Mouse (Mus musculus) kidney, embryonic 15.5 days (tissue): ENCODE measurements around the gene Camk1. TPM values are rescaled to one million over a fixed set of nuclear protein-coding genes. Genes with fewer than 3 reads are reported as not detected.

Experiments
- ATAC-seq: fragments of 200-750 bp; cut with Nextera tagmentation; replicated peaks from 2 replicates; pipeline ENCODE4 v1.8.0; 2017; ENCODE audit warnings: moderate TSS enrichment; ENCODE audit not compliant: low FRiP score
- H3K27ac ChIP-seq: fragments of 300-500 bp; sonication (generic); 2 replicates; pipeline ENCODE4 v1.5.1; 2015; ENCODE audit warnings: mild to moderate bottlenecking, inconsistent platforms
- H3K27me3 ChIP-seq: fragments of 300-500 bp; sonication (generic); 2 replicates; pipeline ENCODE4 v1.6.1; 2015; ENCODE audit warnings: inconsistent platforms
- H3K36me3 ChIP-seq: fragments of 300-500 bp; sonication (generic); 2 replicates; pipeline ENCODE4 v1.6.1; 2015; ENCODE audit warnings: inconsistent platforms
- H3K4me1 ChIP-seq: fragments of 300-500 bp; sonication (generic); 2 replicates; pipeline ENCODE4 v1.6.1; 2015; ENCODE audit warnings: inconsistent platforms
- H3K4me2 ChIP-seq: fragments of 300-500 bp; sonication (generic); 2 replicates; pipeline ENCODE4 v1.6.1; 2015; ENCODE audit warnings: moderate library complexity, mild to moderate bottlenecking, inconsistent platforms
- H3K4me3 ChIP-seq: fragments of 300-500 bp; sonication (generic); replicated peaks from 2 replicates; pipeline ENCODE4 v1.5.1; 2015; ENCODE audit warnings: mild to moderate bottlenecking, inconsistent platforms
- H3K9ac ChIP-seq: fragments of 300-500 bp; sonication (generic); 2 replicates; pipeline ENCODE4 v1.6.1; 2015; ENCODE audit warnings: mild to moderate bottlenecking, inconsistent platforms
- H3K9me3 ChIP-seq: fragments of 300-500 bp; sonication (generic); replicated peaks from 2 replicates; pipeline ENCODE4 v1.6.1; 2016; ENCODE audit warnings: inconsistent platforms
- WGBS: fragments of 180-500 bp; shearing (Covaris S2); methylation state at CpG from one replicate; pipeline ENCODE4 v1.1.7; 2015; ENCODE audit warnings: mixed read lengths; 5-methylcytosine and 5-hydroxymethylcytosine counted together
- polyA plus RNA-seq: library from polyadenylated mRNA; unstranded; fragments of >200 nt; fragmentation: Nextera tagmentation; extraction: Ambion mirVana; gene quantifications from 2 replicates; pipeline ENCODE4 v1.2.1, GENCODE M21; 2015

The Camk1 gene
- polyA plus RNA-seq: 103 and 111 TPM in 2 replicates

DNA sequence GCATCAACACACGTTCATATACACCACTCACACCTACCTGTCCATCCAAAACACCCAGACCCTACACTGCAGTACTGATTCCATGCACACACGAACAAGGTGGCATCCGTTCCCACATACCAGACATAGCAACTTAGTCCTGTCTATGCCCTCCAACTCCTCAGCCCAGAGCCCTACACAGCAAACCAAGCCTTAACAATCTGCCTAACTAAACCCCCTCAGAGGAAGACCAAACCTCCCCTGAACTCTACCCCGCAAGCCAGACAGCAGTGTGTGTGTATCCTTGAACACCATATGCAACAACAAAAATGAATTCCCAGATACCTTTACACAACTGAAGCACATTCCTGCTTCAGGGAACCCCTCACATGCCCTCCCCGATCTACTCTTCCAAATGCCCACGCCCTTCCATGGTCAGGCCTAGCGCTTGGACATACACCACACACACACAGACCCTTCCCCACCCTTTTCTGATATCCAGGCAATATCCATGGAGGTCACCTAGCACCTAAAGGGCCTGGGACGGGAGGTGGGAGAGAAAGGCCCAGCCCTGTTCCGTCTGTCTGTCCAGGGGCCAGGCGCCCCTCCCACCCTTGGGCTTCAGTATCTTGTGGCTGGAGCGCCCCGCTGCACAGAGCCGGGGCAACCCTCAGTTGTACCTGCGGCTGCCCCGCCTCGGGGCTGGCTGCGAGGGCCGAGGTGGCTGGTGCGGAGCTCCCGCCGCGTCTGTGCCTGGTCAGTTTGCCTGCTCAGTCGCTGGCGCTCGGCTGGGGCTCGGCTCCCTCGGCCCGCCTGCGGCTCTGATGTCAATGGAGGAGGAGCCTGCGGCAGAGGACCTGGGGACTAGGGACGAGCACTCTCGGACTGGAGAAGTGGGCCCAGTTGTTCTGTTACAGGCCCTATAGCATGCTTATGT is at the start of gene Camk1:
Camk1 (minus strand) TSS at position 808 of the 916 bp plus-strand sequence.
- peak within 1 kb of the TSS; percentile 80 for H3K27ac ChIP-seq
- H3K27me3 ChIP-seq: no peaks in the 10 kb centered on the region
- H3K9ac ChIP-seq: peak within 1 kb of the TSS; percentile 98
- peak; percentile 89 for ATAC-seq
- H3K4me2 ChIP-seq: peak within 1 kb of the TSS; percentile 90
- H3K36me3 ChIP-seq: peaks cover 29% of the 10 kb centered on the region
- 14% methylated on average over 32 of the region's 32 CpGs for WGBS
- H3K4me3 ChIP-seq: peak within 1 kb of the TSS; percentile 77
- peaks cover 34% of the 10 kb centered on the region for H3K4me1 ChIP-seq
- no peaks in the 10 kb centered on the region for H3K9me3 ChIP-seq

DNA sequence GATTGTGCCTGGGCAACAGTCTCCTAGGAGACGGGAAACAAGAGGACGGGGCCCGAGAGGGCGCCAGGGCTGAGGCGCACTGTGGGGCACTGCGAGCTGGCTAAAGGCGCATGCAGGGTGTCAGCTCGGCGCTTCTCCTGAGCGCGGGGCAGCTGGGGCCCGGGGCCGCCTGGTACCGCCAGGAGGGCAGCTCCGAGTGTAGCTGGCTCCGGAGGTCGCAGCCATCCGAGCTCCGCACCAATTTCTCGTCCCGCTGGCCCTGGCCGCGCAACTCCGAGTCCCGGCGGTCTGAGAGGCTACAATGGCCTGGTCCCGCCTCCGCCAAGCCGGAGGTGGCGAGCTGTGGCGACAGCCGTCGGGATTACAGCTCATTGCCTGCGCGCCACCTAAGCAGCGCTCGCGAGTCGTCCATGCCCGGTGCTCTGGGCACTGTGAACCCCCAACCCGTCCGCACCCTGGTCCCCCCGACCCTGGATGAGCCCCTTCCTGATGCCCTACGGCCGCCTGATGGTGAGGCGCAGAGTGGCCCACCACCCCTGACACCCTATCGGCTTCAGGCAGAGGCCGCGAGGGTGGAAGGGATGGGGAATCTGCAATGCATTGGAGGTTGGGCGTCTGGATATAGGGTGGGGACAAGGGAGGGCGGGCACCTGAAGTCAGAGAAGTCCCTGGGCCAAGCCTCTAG is 48.7 kb upstream of the Camk1 start:
- H3K9me3 ChIP-seq: no peaks in the 10 kb centered on the region
- H3K27ac ChIP-seq: peak overlapping the region; percentile 59
- no peaks in the 10 kb centered on the region for H3K27me3 ChIP-seq
- under 1% methylated on average over 51 of the region's 51 CpGs for WGBS
- peak overlapping the region; percentile 95 for H3K4me2 ChIP-seq
- peak overlapping the region; percentile 48 for H3K9ac ChIP-seq
- H3K4me1 ChIP-seq: peaks cover 19% of the 10 kb centered on the region
- peaks cover 47% of the 10 kb centered on the region for H3K36me3 ChIP-seq
- H3K4me3 ChIP-seq: peak overlapping the region; percentile 53
- ATAC-seq: peak; percentile 89

DNA sequence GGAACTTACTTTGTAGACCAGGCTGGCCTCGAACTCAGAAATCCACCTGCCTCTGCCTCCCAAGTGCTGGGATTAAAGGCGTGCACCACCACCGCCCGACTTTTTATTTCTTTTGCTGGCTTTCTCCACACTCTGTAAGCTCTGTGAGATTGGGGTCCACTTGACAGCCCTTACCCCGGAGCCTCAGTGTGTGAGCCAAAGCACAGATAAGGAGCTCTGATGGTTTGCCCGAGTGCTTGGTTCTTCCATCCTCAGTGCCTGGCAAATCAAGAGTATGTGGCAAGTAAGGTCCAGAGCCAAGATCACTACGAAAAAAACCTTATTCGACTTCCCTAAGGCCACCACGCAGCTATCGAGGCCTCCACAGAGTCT is 48.2 kb upstream of the Camk1 start:
- Histone ChIP-seq H3K4me3 (peak overlapping the region; percentile 53), H3K27ac (peak overlapping the region; percentile 59; the same call in 1 of the 2 replicates), H3K4me2 (peak overlapping the region; percentile 95), H3K27me3 (no peaks in the 10 kb centered on the region), H3K9ac (peak overlapping the region; percentile 48), H3K9me3 (no peaks in the 10 kb centered on the region), H3K4me1 (peaks cover 19% of the 10 kb centered on the region), H3K36me3 (peaks cover 52% of the 10 kb centered on the region)
- ATAC-seq: no peak
- 32% methylated on average over 10 of the region's 10 CpGs for WGBS

DNA sequence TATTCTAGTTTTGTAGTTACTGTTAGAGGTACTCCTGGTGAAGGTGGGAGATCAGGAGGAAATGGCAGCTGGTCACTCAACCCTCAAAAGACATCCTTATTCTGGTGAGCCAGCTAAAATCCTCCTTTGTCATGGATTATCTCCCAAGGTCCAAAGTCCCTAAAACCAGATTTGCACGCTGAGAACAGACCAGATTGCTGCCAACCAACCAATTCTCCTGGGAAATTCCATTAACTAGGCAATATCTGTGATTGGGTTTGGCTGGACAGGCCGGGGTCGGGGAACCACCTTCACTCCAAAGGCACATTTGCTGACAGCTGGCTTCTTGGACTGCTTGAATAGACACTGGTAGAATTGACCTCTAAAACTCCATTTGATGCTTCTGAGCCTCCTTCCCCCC is 46.9 kb upstream of the Camk1 start:
- no peak overlapping the region for H3K4me2 ChIP-seq
- no peak for ATAC-seq
- H3K4me1 ChIP-seq: peaks cover 19% of the 10 kb centered on the region
- no peaks in the 10 kb centered on the region for H3K9me3 ChIP-seq
- H3K36me3 ChIP-seq: peaks cover 59% of the 10 kb centered on the region
- H3K9ac ChIP-seq: no peak overlapping the region
- no peak overlapping the region for H3K4me3 ChIP-seq
- WGBS: 85% methylated on average over 3 of the region's 3 CpGs
- H3K27ac ChIP-seq: no peak overlapping the region
- no peaks in the 10 kb centered on the region for H3K27me3 ChIP-seq

DNA sequence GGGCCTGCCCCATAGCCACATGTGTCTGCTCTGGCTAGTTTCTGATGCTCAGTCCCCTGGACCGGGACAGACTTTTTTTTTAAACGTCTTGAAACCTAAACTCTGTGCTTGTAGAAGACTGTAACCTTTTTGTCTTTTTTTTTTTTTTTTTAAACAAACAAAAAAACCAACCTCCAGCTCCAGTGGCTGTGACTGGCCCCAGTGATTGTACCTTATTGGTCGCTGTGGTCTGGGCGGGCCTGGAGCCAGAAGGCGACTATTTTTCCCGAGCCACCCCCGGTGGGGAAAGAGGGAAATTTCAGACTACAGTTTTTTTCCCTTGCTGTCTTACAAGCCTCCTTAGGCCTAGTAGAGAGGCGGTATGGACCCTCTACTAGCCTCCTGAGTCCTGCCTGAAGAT is 45.2 kb upstream of the Camk1 start, which contains the start of gene Ttll3:
Ttll3 (plus strand) TSS at position 301 of the 400 bp plus-strand sequence.
- H3K4me1 ChIP-seq: peaks cover 19% of the 10 kb centered on the region
- no peak for ATAC-seq
- WGBS: 70% methylated on average over 8 of the region's 8 CpGs
- no peak within 1 kb of the TSS for H3K4me3 ChIP-seq
- no peak within 1 kb of the TSS for H3K27ac ChIP-seq
- H3K36me3 ChIP-seq: peaks cover 71% of the 10 kb centered on the region
- H3K4me2 ChIP-seq: no peak within 1 kb of the TSS
- no peaks in the 10 kb centered on the region for H3K27me3 ChIP-seq
- no peak within 1 kb of the TSS for H3K9ac ChIP-seq
- H3K9me3 ChIP-seq: no peaks in the 10 kb centered on the region

DNA sequence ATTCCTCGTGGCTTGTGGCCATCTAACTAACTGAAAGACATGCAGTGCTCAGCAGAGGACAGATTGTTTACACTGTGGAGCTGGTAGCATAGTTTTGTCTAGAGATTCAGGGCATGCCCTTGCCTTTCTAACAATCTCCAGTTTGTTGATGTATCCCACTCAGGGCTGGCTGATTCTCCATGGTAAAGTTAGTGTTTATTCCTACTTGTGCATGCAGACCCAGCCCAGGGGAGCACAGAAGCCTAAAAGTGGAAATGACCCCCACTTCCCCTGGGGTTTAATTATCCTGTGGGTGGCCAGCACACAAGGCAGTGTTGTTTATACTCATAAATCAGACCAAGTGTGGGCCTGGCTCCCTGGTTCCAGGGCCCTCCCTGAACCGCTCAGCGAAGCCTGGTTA is 42.2 kb upstream of the Camk1 start:
- 42% methylated on average over 3 of the region's 3 CpGs for WGBS
- Histone ChIP-seq H3K27ac (no peak overlapping the region), H3K27me3 (no peaks in the 10 kb centered on the region), H3K9ac (no peak overlapping the region), H3K9me3 (no peaks in the 10 kb centered on the region), H3K4me3 (no peak overlapping the region), H3K4me2 (no peak overlapping the region), H3K36me3 (peaks cover 99% of the 10 kb centered on the region), H3K4me1 (no peaks in the 10 kb centered on the region)
- ATAC-seq: no peak

DNA sequence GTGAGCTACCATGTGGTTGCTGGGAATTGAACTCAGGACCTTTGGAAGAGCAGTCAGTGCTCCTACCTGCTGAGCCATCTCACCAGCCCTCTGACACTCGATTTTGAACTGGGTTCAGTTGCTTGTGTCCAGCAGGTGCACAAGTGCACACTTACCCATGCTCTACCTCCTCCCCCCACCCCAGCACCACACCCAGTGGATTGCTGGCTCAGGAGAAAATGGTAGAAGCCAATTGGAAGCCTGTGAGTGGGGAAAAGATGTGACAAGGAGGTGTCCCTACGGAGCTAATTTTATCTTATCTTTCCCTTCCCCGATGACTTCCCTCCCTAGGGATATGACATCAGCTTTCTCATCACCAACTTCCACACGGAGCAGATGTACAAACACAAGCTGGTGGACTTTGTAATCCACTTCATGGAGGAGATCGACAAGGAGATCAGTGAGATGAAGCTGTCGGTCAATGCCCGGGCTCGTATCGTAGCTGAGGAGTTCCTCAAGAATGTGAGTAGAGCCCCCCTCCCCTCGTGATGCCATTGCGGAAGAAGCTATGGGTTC is 41.5 kb upstream of the Camk1 start:
- H3K27ac ChIP-seq: no peak overlapping the region

DNA sequence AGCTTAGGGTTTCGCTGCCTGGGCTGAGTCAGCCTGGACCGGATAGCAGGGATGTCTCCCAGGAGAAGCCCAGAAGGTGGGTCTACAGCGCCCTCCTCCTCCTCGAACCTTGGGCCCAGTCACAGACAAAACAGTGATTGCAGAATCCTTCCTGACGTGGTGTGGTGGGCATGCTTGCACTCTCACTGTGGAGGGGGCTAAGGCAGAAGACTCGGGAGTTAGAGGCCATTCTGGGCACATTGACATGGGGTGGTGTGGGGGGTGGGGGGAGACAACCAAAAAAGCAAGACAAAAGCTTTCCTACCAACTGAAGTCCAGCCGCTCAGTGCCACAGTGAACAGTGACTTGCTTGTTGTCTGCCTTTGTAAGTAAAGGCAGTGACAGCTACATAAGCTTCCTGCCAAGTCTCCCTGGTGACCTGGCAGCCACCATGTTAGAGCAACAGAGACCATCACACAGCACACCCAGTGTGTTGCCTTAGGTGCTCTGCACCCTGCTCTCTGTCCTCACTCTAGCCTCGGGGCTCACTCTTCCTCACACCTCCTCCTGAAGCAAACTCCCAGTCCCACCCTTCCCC is 40.7 kb upstream of the Camk1 start:
- no peak for ATAC-seq
- no peaks in the 10 kb centered on the region for H3K9me3 ChIP-seq
- WGBS: 92% methylated on average over 8 of the region's 8 CpGs
- H3K9ac ChIP-seq: no peak overlapping the region
- H3K4me2 ChIP-seq: no peak overlapping the region
- H3K36me3 ChIP-seq: peaks cover 94% of the 10 kb centered on the region
- no peak overlapping the region for H3K27ac ChIP-seq
- no peak overlapping the region for H3K4me3 ChIP-seq
- H3K27me3 ChIP-seq: no peaks in the 10 kb centered on the region
- H3K4me1 ChIP-seq: peaks cover 4% of the 10 kb centered on the region

More for the DNA sequence above, 41.5 kb upstream of the Camk1 start:
- no peak for ATAC-seq
- Histone ChIP-seq H3K27me3 (no peaks in the 10 kb centered on the region), H3K4me1 (no peaks in the 10 kb centered on the region), H3K4me2 (no peak overlapping the region), H3K36me3 (peaks cover 99% of the 10 kb centered on the region), H3K4me3 (no peak overlapping the region), H3K9ac (no peak overlapping the region), H3K9me3 (no peaks in the 10 kb centered on the region)
- WGBS: 85% methylated on average over 11 of the region's 11 CpGs

DNA sequence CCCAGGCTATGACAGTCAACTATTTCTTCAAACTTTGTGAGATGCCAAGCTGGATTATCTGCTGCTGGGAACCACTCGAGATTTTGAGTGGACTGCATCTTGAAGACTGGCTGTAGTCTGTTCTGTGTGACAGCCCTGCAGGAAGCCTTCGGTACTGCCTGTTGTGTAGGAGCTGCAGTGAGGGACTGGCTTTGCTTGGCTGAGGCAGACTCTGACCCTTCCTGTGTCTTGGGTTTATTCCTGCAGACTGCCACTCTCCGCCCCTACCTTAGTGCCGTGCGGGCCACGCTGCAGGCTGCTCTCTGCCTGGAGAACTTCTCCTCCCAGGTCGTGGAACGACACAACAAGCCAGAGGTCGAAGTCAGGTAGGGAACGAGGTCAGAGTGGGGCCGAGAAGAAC is 36.7 kb upstream of the Camk1 start:
- no peak overlapping the region for H3K9ac ChIP-seq
- peaks cover 60% of the 10 kb centered on the region for H3K36me3 ChIP-seq
- H3K27me3 ChIP-seq: no peaks in the 10 kb centered on the region
- 94% methylated on average over 11 of the region's 11 CpGs for WGBS
- no peak overlapping the region for H3K4me3 ChIP-seq
- H3K9me3 ChIP-seq: no peaks in the 10 kb centered on the region
- H3K4me1 ChIP-seq: peaks cover 25% of the 10 kb centered on the region
- H3K4me2 ChIP-seq: no peak overlapping the region
- H3K27ac ChIP-seq: no peak overlapping the region
- ATAC-seq: no peak

DNA sequence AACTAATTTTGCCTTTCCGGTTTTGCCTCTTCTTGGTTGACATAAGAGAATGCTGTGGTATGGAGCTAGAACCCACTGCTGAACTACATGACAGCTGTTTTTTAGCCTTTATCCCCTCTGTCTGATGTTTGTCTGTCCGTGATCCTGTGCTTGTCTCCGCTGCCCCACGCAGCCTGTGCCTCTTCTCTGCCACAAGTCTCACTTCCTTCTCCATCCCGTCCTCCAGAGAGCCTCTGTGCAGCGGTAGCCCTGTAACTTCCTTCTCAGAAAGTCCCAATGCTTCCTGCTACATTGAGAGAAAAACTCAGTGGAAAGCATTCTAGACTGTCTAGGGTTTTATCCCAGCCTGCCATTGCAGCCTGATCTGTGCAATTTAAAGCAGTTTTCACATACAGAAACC is 35.5 kb upstream of the Camk1 start:
- Histone ChIP-seq H3K27me3 (no peaks in the 10 kb centered on the region), H3K4me3 (peak overlapping the region; percentile 99), H3K4me1 (peaks cover 25% of the 10 kb centered on the region), H3K4me2 (peak overlapping the region; percentile 87), H3K9me3 (no peaks in the 10 kb centered on the region), H3K27ac (no peak overlapping the region), H3K9ac (0 out of 2 replicates have a peak overlapping the region, but pooled peaks have one; percentile 98), H3K36me3 (peaks cover 60% of the 10 kb centered on the region)
- 76% methylated on average over 6 of the region's 6 CpGs for WGBS
- ATAC-seq: no peak

DNA sequence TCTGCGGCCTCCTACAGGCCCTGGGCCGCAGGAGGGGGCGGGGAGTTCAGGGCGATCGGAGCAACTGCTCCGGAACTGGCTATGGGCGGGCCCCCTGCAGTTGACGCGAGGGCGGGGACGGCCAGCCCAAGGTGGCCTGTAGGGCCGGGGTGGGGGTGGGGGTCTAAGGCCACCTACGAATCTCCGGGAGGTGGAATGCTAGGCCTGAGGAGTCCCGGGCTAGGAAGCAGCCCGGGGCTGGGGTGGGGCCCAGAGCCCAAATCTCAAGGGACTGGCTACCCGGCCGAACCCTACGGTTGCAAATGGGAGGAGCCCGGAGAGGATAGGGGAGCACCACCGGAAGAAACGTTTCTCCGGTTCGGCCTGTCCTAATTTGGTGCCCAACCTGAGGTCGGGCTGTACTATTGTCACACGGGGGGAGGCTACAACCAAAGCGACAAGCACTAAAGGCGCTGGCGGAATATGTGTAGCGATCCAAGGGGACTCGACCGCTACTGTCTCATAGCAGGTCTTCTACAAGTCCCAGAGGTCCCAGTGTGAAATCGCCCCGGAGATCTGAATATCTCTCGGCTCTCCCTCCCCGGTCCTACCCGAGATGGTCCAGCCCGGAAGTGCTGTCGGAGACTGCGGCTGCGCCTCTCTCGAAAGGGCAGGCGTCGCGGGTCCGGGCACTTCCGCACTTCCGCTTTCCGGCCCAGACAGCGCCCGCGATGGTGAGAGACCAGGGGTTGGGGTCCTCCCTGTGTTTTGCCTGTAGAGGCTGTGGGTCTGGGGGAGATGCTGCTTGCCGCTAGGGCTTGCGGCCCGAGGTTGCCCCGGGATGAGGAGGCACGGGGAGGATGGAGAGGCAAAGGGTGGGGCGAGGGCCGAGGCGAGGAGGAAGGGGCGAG is 34.0 kb upstream of the Camk1 start, which contains the start of the genes Tada3 and Arpc4:
Tada3 (minus strand) TSS at position 388 of the 890 bp plus-strand sequence.
Arpc4 (plus strand) TSS at position 620 of the 890 bp plus-strand sequence.
- Histone ChIP-seq H3K9ac (peak within 1 kb of the TSS; percentile 98), H3K4me1 (peaks cover 25% of the 10 kb centered on the region), H3K27ac (peak within 1 kb of the TSS; percentile 99), H3K4me2 (peak within 1 kb of the TSS; percentile 87), H3K9me3 (no peaks in the 10 kb centered on the region), H3K27me3 (no peaks in the 10 kb centered on the region), H3K36me3 (peaks cover 60% of the 10 kb centered on the region), H3K4me3 (peak within 1 kb of the TSS; percentile 99)
- WGBS: under 1% methylated on average over 61 of the region's 61 CpGs
- peak; percentile 96 for ATAC-seq
